Mouse (Mus musculus): ENCODE results near the gene R3hdm1. TPM values are rescaled to one million over a fixed set of nuclear protein-coding genes. Genes with fewer than 3 reads are reported as not detected.
"Not testable (repeated sequence)": the region's sequence is repeated elsewhere in the genome, so short reads cannot be mapped to it uniquely, and the experiment has no call there.

Gene R3hdm1
- polyA plus RNA-seq, 1 experiment, result 151 TPM

DNA sequence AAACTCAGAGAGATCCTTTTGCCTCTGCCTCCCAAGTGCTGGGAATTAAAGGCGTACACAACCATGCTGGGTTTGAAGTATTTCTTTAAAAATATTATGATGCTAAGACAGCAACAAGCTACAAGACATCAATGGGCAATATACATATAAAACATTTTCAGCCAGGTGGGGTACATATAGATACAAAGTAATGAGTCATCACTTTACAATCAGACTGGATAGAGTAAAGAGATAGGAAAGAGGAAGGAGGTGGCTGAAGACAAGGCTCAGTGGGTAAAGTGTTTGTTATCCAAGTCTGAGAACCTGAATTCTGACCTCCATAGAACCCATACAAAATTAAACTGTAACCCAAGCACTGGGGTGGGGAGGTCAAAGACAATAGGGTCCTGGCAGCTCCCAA is 4.8 kb upstream of the R3hdm1 start:
- Histone ChIP-seq H3K36me3 (ENCODE audit: control insufficient read depth, insufficient read depth, low read length, poor library complexity, severe bottlenecking) (no peaks in the 10 kb centered on the region), H3K27me3 (ENCODE audit: control insufficient read depth, insufficient read depth, low read length, poor library complexity, severe bottlenecking) (no peaks in the 10 kb centered on the region), H3K4me3 (ENCODE audit: low read depth, low read length) (no peak overlapping the region), H3K9ac (ENCODE audit: low read depth, poor library complexity, severe bottlenecking) (0 out of 2 replicates have a peak overlapping the region, but pooled peaks have one; percentile 21), H3K9me3 (replicated peaks; ENCODE audit: control insufficient read depth, insufficient read depth, low read length, poor library complexity, severe bottlenecking) (no peaks in the 10 kb centered on the region; the same call in 1 of the 2 replicates), H3K4me1 (ENCODE audit: control insufficient read depth, insufficient read depth, low read length) (no peaks in the 10 kb centered on the region), H3K27ac (ENCODE audit: insufficient read depth, low read length) (peak overlapping the region; percentile 85)
- TF ChIP-seq EP300 (IDR thresholded peaks at IDR 0.05; ENCODE audit: insufficient read depth, low read depth, low read length) (no peak), POLR2A (IDR thresholded peaks at IDR 0.05; ENCODE audit: insufficient read depth, low read length) (no peak), CTCF (IDR thresholded peaks at IDR 0.05; ENCODE audit: low read depth, low read length) (no peak)

DNA sequence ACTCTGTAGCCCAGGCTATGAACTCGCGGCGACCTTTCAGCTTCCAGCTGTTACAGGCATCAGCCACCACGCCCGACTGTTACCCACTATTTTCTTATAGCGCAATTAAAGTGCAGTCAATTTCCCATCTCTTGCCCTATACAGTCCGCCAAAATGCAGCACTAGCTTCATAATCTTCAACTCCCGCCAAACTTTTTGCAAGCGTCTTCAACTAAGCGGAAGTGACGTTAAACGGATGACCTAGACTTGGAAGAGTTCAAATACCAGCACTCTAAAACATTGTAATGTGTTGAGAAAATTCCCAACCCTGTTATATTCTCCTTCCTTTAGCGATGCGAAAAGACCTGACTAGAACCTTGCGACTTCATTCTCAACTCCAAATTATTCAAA is 855 bp upstream of the R3hdm1 start:
- TF ChIP-seq POLR2A (IDR thresholded peaks at IDR 0.05; ENCODE audit: insufficient read depth, low read length) (no peak), EP300 (IDR thresholded peaks at IDR 0.05; ENCODE audit: insufficient read depth, low read depth, low read length) (no peak), CTCF (IDR thresholded peaks at IDR 0.05; ENCODE audit: low read depth, low read length) (no peak)
- H3K4me1 ChIP-seq (ENCODE audit: control insufficient read depth, insufficient read depth, low read length), result no peaks in the 10 kb centered on the region
- no peaks in the 10 kb centered on the region for H3K36me3 ChIP-seq (ENCODE audit: control insufficient read depth, insufficient read depth, low read length, poor library complexity, severe bottlenecking)
- no peaks in the 10 kb centered on the region for H3K27me3 ChIP-seq (ENCODE audit: control insufficient read depth, insufficient read depth, low read length, poor library complexity, severe bottlenecking)
- peak overlapping the region; percentile 99 for H3K4me3 ChIP-seq (ENCODE audit: low read depth, low read length)
- H3K27ac ChIP-seq (ENCODE audit: insufficient read depth, low read length), result peak overlapping the region; percentile 67
- H3K9ac ChIP-seq (ENCODE audit: low read depth, poor library complexity, severe bottlenecking), result peak overlapping the region; percentile 97
- no peaks in the 10 kb centered on the region for H3K9me3 ChIP-seq (replicated peaks; ENCODE audit: control insufficient read depth, insufficient read depth, low read length, poor library complexity, severe bottlenecking)

DNA sequence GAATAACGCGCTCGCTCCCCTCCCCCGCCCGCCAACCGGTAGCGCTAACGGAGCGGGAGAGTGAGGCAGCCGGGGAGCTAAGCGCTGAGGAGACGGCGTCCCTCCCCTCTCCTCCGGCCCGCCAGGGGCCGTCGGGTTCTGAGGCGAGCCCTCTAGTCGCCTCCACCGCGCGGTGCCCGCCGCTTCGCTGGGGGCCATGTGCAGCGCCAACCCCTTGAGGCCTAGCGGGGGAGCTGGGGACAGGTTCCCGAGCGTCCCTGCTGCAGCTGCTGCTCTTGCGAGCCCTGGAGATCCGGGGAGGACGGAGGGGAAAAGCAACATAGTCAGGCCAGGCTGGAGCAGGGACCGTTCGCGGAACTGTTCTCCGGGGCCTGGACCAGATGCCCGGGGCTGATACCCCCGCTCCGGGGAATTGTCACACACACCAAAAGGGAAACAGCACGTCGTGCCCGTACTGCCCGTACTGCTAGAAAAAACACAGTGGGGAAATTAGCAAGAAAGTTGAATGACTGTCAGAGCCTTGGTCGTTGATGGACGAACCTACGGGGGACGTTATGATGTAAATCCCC is 503 bp downstream of the R3hdm1 start:
- H3K9me3 ChIP-seq (replicated peaks; ENCODE audit: control insufficient read depth, insufficient read depth, low read length, poor library complexity, severe bottlenecking), result no peaks in the 10 kb centered on the region
- no peaks in the 10 kb centered on the region for H3K4me1 ChIP-seq (ENCODE audit: control insufficient read depth, insufficient read depth, low read length)
- H3K4me3 ChIP-seq (ENCODE audit: low read depth, low read length), result peak overlapping the region; percentile 98
- no peaks in the 10 kb centered on the region for H3K36me3 ChIP-seq (ENCODE audit: control insufficient read depth, insufficient read depth, low read length, poor library complexity, severe bottlenecking)
- no peaks in the 10 kb centered on the region for H3K27me3 ChIP-seq (ENCODE audit: control insufficient read depth, insufficient read depth, low read length, poor library complexity, severe bottlenecking)
- H3K27ac ChIP-seq (ENCODE audit: insufficient read depth, low read length), result peak overlapping the region; percentile 9
- no peak for TF ChIP-seq EP300 (IDR thresholded peaks at IDR 0.05; ENCODE audit: insufficient read depth, low read depth, low read length)
- no peak for TF ChIP-seq CTCF (IDR thresholded peaks at IDR 0.05; ENCODE audit: low read depth, low read length)
- TF ChIP-seq POLR2A (IDR thresholded peaks at IDR 0.05; ENCODE audit: insufficient read depth, low read length), result no peak
- peak overlapping the region; percentile 86 for H3K9ac ChIP-seq (ENCODE audit: low read depth, poor library complexity, severe bottlenecking)

DNA sequence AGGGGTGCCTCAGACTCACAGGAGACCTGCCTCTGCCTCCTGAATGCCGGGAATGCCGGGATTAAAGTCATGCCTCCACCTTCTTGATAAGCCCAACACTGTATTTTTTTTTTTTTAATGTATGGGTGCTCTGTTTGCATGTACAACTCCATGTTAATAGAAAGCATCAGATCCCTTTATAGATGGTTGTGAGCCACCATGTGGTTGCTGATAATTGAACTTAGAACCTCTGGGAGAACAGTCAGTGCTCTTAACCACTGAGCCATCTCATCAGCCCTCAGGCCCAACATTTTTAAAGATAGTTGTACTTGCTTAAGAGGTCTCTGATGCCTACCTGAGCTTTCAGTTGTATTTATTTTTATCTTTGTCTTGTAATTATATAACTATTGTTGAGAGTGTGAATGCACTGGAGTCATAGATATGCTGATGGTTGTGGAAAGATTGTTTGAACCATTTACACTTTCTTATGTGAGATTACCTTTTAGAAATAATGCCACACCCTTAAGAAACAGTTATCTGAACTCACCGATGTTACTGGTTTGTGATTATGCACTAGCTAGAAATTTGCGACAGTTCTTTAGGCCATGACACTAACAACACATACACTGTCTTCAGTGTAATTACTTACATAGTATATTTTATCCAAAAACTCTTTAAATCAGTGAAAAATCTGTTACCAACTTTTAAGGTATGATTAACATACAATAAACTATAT is 18.0 kb downstream of the R3hdm1 start:
- H3K9ac ChIP-seq (ENCODE audit: low read depth, poor library complexity, severe bottlenecking), result no peak overlapping the region
- H3K27ac ChIP-seq (ENCODE audit: insufficient read depth, low read length), result no peak overlapping the region
- no peak overlapping the region for H3K4me3 ChIP-seq (ENCODE audit: low read depth, low read length)
- no peaks in the 10 kb centered on the region for H3K27me3 ChIP-seq (ENCODE audit: control insufficient read depth, insufficient read depth, low read length, poor library complexity, severe bottlenecking)
- no peaks in the 10 kb centered on the region for H3K9me3 ChIP-seq (replicated peaks; ENCODE audit: control insufficient read depth, insufficient read depth, low read length, poor library complexity, severe bottlenecking)
- H3K36me3 ChIP-seq (ENCODE audit: control insufficient read depth, insufficient read depth, low read length, poor library complexity, severe bottlenecking), result no peaks in the 10 kb centered on the region
- no peak for TF ChIP-seq EP300 (IDR thresholded peaks at IDR 0.05; ENCODE audit: insufficient read depth, low read depth, low read length)
- TF ChIP-seq CTCF (IDR thresholded peaks at IDR 0.05; ENCODE audit: low read depth, low read length), result no peak
- no peak for TF ChIP-seq POLR2A (IDR thresholded peaks at IDR 0.05; ENCODE audit: insufficient read depth, low read length)
- no peaks in the 10 kb centered on the region for H3K4me1 ChIP-seq (ENCODE audit: control insufficient read depth, insufficient read depth, low read length)

DNA sequence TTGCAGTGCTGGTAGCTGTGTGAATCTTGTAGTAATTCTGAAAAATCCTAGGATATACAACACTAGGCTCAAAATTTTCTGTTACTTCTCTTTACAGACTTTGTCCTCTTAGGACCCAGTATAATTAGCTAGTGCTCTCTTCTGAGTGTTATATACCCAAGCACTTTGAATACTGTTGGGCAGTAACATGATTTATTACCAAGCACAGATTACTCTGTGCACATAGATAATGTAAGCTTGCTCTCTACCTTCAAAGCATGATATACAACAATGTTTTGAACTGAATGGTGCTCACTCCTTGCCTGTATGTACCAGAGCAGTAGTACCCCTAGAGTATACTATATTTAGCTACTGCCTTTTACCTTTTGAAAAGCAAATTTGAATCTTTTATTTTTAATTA is 33.1 kb downstream of the R3hdm1 start:
- H3K9me3 ChIP-seq (replicated peaks; ENCODE audit: control insufficient read depth, insufficient read depth, low read length, poor library complexity, severe bottlenecking); H3K27me3 ChIP-seq (ENCODE audit: control insufficient read depth, insufficient read depth, low read length, poor library complexity, severe bottlenecking): not testable (repeated sequence)

DNA sequence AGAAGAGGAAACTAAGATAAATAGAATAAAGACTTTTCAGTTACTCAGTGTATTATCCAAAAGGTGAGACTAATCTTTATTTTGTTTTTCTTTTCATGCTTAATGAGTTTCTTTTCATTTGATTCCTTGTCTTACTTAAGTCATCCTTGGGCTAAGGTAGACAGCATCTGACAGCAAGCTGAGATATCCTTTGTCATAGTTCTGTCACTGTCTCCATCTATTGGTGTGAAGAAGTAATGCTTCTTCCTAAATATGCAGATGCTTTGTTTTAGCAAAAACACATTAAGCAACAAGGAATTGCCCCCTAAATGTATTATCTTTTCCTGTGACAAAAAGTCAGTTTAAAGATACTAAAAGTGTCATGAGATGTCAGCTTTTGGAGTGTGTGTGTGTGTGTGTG is 37.9 kb downstream of the R3hdm1 start:
- H3K36me3 ChIP-seq (ENCODE audit: control insufficient read depth, insufficient read depth, low read length, poor library complexity, severe bottlenecking), result no peaks in the 10 kb centered on the region
- H3K4me1 ChIP-seq (ENCODE audit: control insufficient read depth, insufficient read depth, low read length), result no peaks in the 10 kb centered on the region
- no peak overlapping the region for H3K4me3 ChIP-seq (ENCODE audit: low read depth, low read length)
- TF ChIP-seq POLR2A (IDR thresholded peaks at IDR 0.05; ENCODE audit: insufficient read depth, low read length), result no peak
- TF ChIP-seq CTCF (IDR thresholded peaks at IDR 0.05; ENCODE audit: low read depth, low read length), result no peak
- no peak for TF ChIP-seq EP300 (IDR thresholded peaks at IDR 0.05; ENCODE audit: insufficient read depth, low read depth, low read length)
- no peaks in the 10 kb centered on the region for H3K27me3 ChIP-seq (ENCODE audit: control insufficient read depth, insufficient read depth, low read length, poor library complexity, severe bottlenecking)
- H3K27ac ChIP-seq (ENCODE audit: insufficient read depth, low read length), result no peak overlapping the region
- H3K9me3 ChIP-seq (replicated peaks; ENCODE audit: control insufficient read depth, insufficient read depth, low read length, poor library complexity, severe bottlenecking), result no peaks in the 10 kb centered on the region
- no peak overlapping the region for H3K9ac ChIP-seq (ENCODE audit: low read depth, poor library complexity, severe bottlenecking)

More for the DNA sequence above, 33.1 kb downstream of the R3hdm1 start:
- H3K9ac ChIP-seq (ENCODE audit: low read depth, poor library complexity, severe bottlenecking); H3K27ac ChIP-seq (ENCODE audit: insufficient read depth, low read length); H3K36me3 ChIP-seq (ENCODE audit: control insufficient read depth, insufficient read depth, low read length, poor library complexity, severe bottlenecking); H3K4me3 ChIP-seq (ENCODE audit: low read depth, low read length); H3K4me1 ChIP-seq (ENCODE audit: control insufficient read depth, insufficient read depth, low read length): not testable (repeated sequence)
